Mouse (Mus musculus): Measurements from ENCODE around the gene Tec. TPM values are rescaled to one million over a fixed set of nuclear protein-coding genes. Genes with fewer than 3 reads are reported as not detected.

Tec gene
- polyA plus RNA-seq, 1 experiment from 2014 or later, result 9.5 TPM

GRCm38 (mm10) chr5:72829506-72830067 lies 38.7 kb downstream of the Tec start:
- H3K4me3 ChIP-seq (ENCODE audit: low read depth, low read length), result no peak overlapping the region
- H3K36me3 ChIP-seq (ENCODE audit: control insufficient read depth, insufficient read depth, low read length), result no peaks in the 10 kb centered on the region
- H3K27ac ChIP-seq (replicated peaks), result no peak overlapping the region
- WGBS, result 90% methylated on average over 7 of the region's 7 CpGs
- H3K9ac ChIP-seq (ENCODE audit: low read length), result no peak overlapping the region
- no peaks in the 10 kb centered on the region for H3K9me3 ChIP-seq (ENCODE audit: control insufficient read depth, low read length)
- ATAC-seq (ENCODE audit: low FRiP score, low TSS enrichment) (no peak), DNase-seq (ENCODE audit: low spot score) (no peak)
- no peaks in the 10 kb centered on the region for H3K27me3 ChIP-seq (ENCODE audit: control insufficient read depth, insufficient read depth, low read length)
- no peak for TF ChIP-seq EP300 (optimal IDR thresholded peaks at IDR 0.05)
- TF ChIP-seq CTCF (IDR thresholded peaks at IDR 0.05; ENCODE audit: low read depth), result no peak
- H3K4me1 ChIP-seq (replicated peaks; ENCODE audit: control insufficient read depth, insufficient read depth), result no peaks in the 10 kb centered on the region; the same call in 1 of the 2 replicates
- no peak overlapping the region for H3K4me2 ChIP-seq (replicated peaks; ENCODE audit: low read depth)

GRCm38 (mm10) chr5:72828401-72828800 lies 39.9 kb downstream of the Tec start:
- H3K36me3 ChIP-seq (ENCODE audit: control insufficient read depth, insufficient read depth, low read length), result no peaks in the 10 kb centered on the region
- H3K4me2 ChIP-seq (replicated peaks; ENCODE audit: low read depth), result no peak overlapping the region
- no peak overlapping the region for H3K9ac ChIP-seq (ENCODE audit: low read length)
- no peak for TF ChIP-seq EP300 (optimal IDR thresholded peaks at IDR 0.05)
- TF ChIP-seq CTCF (IDR thresholded peaks at IDR 0.05; ENCODE audit: low read depth), result no peak
- DNase-seq (ENCODE audit: low spot score) (no peak), ATAC-seq (ENCODE audit: low FRiP score, low TSS enrichment) (no peak)
- no peak overlapping the region for H3K4me3 ChIP-seq (ENCODE audit: low read depth, low read length)
- no peaks in the 10 kb centered on the region; the same call in 1 of the 2 replicates for H3K4me1 ChIP-seq (replicated peaks; ENCODE audit: control insufficient read depth, insufficient read depth)
- no peaks in the 10 kb centered on the region for H3K9me3 ChIP-seq (ENCODE audit: control insufficient read depth, low read length)
- 29% methylated on average over 1 of the region's 1 CpGs for WGBS
- no peak overlapping the region for H3K27ac ChIP-seq (replicated peaks)
- H3K27me3 ChIP-seq (ENCODE audit: control insufficient read depth, insufficient read depth, low read length), result no peaks in the 10 kb centered on the region

GRCm38 (mm10) chr5:72827435-72827834 lies 40.8 kb downstream of the Tec start:
- DNase-seq (ENCODE audit: low spot score), result no peak
- WGBS, result 91% methylated on average over 5 of the region's 5 CpGs
- Histone ChIP-seq H3K27ac (replicated peaks) (no peak overlapping the region), H3K36me3 (ENCODE audit: control insufficient read depth, insufficient read depth, low read length) (no peaks in the 10 kb centered on the region), H3K4me2 (replicated peaks; ENCODE audit: low read depth) (no peak overlapping the region), H3K27me3 (ENCODE audit: control insufficient read depth, insufficient read depth, low read length) (no peaks in the 10 kb centered on the region), H3K4me1 (replicated peaks; ENCODE audit: control insufficient read depth, insufficient read depth) (no peaks in the 10 kb centered on the region; the same call in 1 of the 2 replicates), H3K9ac (ENCODE audit: low read length) (no peak overlapping the region), H3K9me3 (ENCODE audit: control insufficient read depth, low read length) (no peaks in the 10 kb centered on the region), H3K4me3 (ENCODE audit: low read depth, low read length) (no peak overlapping the region)
- TF ChIP-seq EP300 (optimal IDR thresholded peaks at IDR 0.05) (no peak), CTCF (IDR thresholded peaks at IDR 0.05; ENCODE audit: low read depth) (no peak)
- ATAC-seq (ENCODE audit: low FRiP score, low TSS enrichment), result no peak

GRCm38 (mm10) chr5:72826445-72826844 lies 41.8 kb downstream of the Tec start:
- no peak for DNase-seq (ENCODE audit: low spot score)
- Histone ChIP-seq H3K27me3 (ENCODE audit: control insufficient read depth, insufficient read depth, low read length) (no peaks in the 10 kb centered on the region), H3K4me3 (ENCODE audit: low read depth, low read length) (no peak overlapping the region), H3K4me2 (replicated peaks; ENCODE audit: low read depth) (no peak overlapping the region), H3K4me1 (replicated peaks; ENCODE audit: control insufficient read depth, insufficient read depth) (no peaks in the 10 kb centered on the region; the same call in 1 of the 2 replicates), H3K9ac (ENCODE audit: low read length) (no peak overlapping the region), H3K9me3 (ENCODE audit: control insufficient read depth, low read length) (no peaks in the 10 kb centered on the region), H3K36me3 (ENCODE audit: control insufficient read depth, insufficient read depth, low read length) (no peaks in the 10 kb centered on the region), H3K27ac (replicated peaks) (no peak overlapping the region)
- TF ChIP-seq CTCF (IDR thresholded peaks at IDR 0.05; ENCODE audit: low read depth) (no peak), EP300 (optimal IDR thresholded peaks at IDR 0.05) (no peak)
- no peak for ATAC-seq (ENCODE audit: low FRiP score, low TSS enrichment)
- WGBS, result 63% methylated on average over 3 of the region's 3 CpGs

GRCm38 (mm10) chr5:72820651-72821050 lies 47.6 kb downstream of the Tec start:
- ATAC-seq (ENCODE audit: low FRiP score, low TSS enrichment), result no peak
- TF ChIP-seq CTCF (IDR thresholded peaks at IDR 0.05; ENCODE audit: low read depth), result no peak
- no peak for TF ChIP-seq EP300 (optimal IDR thresholded peaks at IDR 0.05)
- Histone ChIP-seq H3K36me3 (ENCODE audit: control insufficient read depth, insufficient read depth, low read length) (no peaks in the 10 kb centered on the region), H3K27me3 (ENCODE audit: control insufficient read depth, insufficient read depth, low read length) (no peaks in the 10 kb centered on the region), H3K4me1 (replicated peaks; ENCODE audit: control insufficient read depth, insufficient read depth) (no peaks in the 10 kb centered on the region), H3K4me3 (ENCODE audit: low read depth, low read length) (no peak overlapping the region), H3K9me3 (ENCODE audit: control insufficient read depth, low read length) (no peaks in the 10 kb centered on the region), H3K4me2 (replicated peaks; ENCODE audit: low read depth) (no peak overlapping the region), H3K9ac (ENCODE audit: low read length) (no peak overlapping the region), H3K27ac (replicated peaks) (no peak overlapping the region)
- 62% methylated on average over 3 of the region's 3 CpGs for WGBS
- no peak for DNase-seq (ENCODE audit: low spot score)

- no peaks in the 10 kb centered on the region for H3K27me3 ChIP-seq (ENCODE audit: control insufficient read depth, insufficient read depth, low read length)
- no peaks in the 10 kb centered on the region for H3K4me1 ChIP-seq (replicated peaks; ENCODE audit: control insufficient read depth, insufficient read depth)
- no peak overlapping the region for H3K27ac ChIP-seq (replicated peaks)
- no peak overlapping the region for H3K4me3 ChIP-seq (ENCODE audit: low read depth, low read length)
- WGBS, result 63% methylated on average over 8 of the region's 8 CpGs
- no peak overlapping the region for H3K4me2 ChIP-seq (replicated peaks; ENCODE audit: low read depth)
- no peaks in the 10 kb centered on the region for H3K9me3 ChIP-seq (ENCODE audit: control insufficient read depth, low read length)
- ATAC-seq (ENCODE audit: low FRiP score, low TSS enrichment), result no peak
- no peaks in the 10 kb centered on the region for H3K36me3 ChIP-seq (ENCODE audit: control insufficient read depth, insufficient read depth, low read length)
- H3K9ac ChIP-seq (ENCODE audit: low read length), result no peak overlapping the region
- TF ChIP-seq CTCF (IDR thresholded peaks at IDR 0.05; ENCODE audit: low read depth) (no peak), EP300 (optimal IDR thresholded peaks at IDR 0.05) (no peak)
- DNase-seq (ENCODE audit: low spot score), result no peak
Observed at GRCm38 (mm10) chr5:72820036-72820640, 48.1 kb downstream of the Tec start.

All from stomach, postnatal 0 days (tissue).